Mouse (Mus musculus) frontal cortex, postnatal 10 days (tissue): ENCODE data around the gene Hif3a.

Experiments used
- DNase-seq, 2 experiments: peaks; one replicate each; pipeline ENCODE4 v3.0.0; 2022; ENCODE audit warnings: low spot score in 2 of 2, mixed read lengths in 1 of 2

Gene Hif3a

GRCm38 (mm10) chr7:17056601-17057523 lies 5.4 kb downstream of the Hif3a start:
- peak in 1 of 2 experiments; percentile 3 for DNase-seq

DNA sequence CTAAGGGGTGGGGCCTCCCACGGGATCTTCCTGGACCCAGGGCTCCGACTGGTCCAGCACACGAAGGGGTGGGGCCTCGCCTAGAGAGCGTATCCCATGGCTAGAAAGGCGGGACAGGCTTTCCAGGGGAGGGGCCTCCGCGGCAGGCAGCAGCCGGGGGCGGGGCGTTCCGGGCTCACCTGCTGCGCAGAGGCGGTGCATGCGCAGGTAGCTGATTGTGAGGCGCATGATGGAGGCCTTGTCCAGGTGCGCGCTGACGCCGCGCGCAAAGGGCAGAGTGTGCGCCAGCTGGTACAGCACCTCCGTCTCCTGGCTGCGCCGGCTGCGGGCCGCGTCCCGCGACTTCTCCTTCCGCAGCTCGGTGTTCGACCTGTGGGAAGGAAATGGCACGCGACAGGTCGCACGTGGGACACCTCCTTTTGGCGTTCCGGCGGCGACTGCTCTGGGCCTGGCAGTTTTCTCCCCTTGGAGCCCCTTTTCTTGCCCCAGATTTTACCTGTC lies 6.1 kb downstream of the Hif3a start:
- peak; percentile 84 to 88 for DNase-seq

DNA sequence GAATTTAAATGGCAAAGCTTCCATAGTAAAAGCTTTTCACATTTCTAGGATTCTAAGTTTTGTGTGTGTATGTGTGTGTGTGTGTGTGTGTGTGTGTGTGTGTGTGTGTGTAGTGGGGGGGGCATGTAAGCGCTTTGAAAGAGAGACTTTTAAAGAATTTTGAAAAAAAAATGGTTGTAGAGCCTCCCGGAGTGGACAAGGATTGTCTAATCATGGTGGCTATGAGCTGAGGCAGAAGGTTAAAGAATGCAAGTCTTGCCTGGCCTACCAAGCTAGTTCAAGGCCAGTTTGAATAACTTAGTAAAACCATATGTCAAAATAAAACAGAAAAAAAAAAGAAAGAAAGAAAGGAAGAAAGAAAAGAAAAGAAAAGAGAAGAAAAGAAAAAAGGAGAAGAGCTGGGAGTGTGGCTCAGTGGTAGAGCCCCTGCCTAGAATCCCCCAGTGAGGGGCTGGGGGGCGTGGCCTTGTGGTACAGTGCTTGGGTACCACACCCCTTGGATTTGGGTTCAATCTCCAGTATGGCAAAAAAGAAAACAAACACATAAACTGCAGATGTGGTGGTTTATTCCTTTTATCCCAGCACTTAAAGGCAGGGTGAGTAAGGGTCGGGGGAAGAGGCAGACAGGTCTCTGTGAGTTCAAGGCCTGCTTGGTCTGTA lies 6.8 kb downstream of the Hif3a start:
- DNase-seq, result peak in 1 of 2 experiments; percentile 2

GRCm38 (mm10) chr7:17054325-17054989 lies 7.8 kb downstream of the Hif3a start:
- DNase-seq, result peak in 1 of 2 experiments; percentile 6

- DNase-seq, result no peak
Measured at GRCm38 (mm10) chr7:17050933-17051594, 11.2 kb downstream of the Hif3a start.

DNA sequence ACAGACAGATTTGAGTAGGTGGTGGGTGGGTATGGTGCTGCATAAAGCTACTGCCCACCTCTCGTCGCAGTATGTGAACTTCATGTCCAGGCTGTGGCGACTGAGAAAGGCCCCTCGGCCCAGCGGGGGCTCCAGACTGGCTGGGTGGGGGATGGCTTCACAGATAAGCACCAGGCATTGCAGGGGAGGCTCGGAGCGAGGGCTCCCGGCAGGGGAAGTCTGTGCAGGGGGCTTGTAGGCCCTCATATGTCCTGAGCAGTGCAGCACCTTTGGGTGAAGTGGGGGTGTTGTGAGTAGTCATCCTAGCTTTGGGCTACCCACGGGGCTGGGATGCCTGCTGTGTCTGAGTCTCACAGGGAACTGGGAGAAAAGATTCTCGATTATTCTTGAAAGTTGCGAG lies 11.7 kb downstream of the Hif3a start:
- no peak for DNase-seq

DNA sequence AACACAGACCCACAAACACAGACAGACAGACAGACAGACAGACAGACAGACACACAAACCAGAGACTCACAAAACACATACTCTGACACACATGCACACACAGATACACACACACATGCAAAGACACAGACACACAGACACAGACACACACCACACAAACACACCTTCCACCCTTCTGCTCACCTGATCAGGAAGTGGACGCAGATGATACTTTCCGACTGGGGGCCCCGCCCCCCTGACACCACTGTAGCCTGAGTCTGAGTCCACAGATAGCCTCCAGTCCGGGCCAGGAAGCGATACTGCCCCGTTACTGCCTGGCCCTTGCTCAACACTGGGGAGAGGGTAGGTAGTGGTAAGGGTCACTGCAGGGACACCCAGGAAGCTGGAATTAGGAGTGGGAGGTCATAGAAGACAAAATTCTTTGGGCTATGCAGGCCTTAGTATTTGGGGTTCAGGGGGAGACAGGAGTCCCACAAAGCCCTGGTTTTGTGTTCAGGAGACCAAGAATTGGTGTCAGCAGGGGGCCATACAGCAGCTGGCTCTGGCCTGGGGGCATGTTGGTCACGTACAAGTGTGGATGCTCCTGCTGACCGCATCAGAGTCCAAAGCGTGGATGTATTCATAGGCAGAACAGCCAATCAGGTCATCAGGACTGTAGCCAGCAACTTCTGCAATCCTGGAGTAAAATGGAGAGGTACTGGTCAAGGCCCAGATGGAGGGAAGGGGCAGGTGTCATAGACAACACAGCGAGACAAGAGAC lies 13.6 kb downstream of the Hif3a start:
- no peak for DNase-seq

- no peak for DNase-seq
Measured at GRCm38 (mm10) chr7:17047041-17047682, 15.1 kb downstream of the Hif3a start.

- no peak for DNase-seq
Measured at GRCm38 (mm10) chr7:17045743-17046142, 16.5 kb downstream of the Hif3a start.

DNA sequence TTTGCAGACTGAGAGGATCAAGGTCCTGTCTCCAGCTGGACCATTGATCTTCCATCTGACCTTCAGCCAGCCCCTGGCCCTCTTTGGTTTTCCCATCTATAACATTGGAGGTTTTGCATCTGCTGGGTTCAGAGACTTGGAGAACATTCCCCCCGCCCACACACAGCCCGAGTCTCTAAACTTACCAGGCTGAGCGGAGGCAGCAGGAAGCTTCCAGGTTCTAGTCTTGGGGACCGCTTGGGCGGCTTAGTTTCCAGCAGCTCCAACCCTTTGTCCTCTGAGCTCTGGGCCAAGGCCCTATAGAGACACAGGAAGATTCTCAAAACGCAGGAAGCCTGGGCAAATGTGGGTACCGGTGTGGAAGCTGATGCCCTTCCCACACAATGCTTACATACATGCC lies 22.9 kb downstream of the Hif3a start:
- DNase-seq, result no peak

DNA sequence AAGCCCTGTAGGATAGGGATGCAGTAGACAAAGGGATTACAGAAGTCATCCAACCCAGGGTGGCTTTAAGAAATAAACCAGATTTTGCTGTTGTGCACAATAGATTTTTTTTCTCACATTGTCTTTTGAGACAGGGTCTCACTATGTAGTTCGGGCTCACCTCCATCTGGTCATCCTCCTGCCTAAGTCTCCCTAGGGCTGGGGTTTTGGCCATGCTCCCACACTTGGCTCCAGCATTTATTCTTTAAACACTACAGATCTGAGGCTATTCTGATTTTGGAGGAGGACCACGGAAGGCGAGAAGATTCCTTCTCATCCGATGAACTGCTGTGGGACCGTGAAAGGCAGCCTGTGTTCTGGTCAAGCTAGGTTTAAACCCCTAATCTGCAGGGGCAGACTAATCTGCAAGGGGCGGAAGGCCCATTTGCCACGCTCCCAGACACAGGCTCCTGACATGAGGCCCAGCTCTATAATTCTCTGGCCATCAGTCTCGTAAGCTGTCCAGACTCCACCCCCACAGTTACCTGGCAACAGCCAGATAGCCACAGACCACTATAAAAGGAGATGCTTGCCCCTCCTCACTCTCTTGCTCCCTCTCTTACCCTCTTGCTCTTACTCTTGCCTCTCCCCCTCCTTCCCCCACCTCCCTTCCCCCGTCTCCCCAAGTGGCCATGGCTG lies 24.1 kb downstream of the Hif3a start:
- DNase-seq, result no peak

DNA sequence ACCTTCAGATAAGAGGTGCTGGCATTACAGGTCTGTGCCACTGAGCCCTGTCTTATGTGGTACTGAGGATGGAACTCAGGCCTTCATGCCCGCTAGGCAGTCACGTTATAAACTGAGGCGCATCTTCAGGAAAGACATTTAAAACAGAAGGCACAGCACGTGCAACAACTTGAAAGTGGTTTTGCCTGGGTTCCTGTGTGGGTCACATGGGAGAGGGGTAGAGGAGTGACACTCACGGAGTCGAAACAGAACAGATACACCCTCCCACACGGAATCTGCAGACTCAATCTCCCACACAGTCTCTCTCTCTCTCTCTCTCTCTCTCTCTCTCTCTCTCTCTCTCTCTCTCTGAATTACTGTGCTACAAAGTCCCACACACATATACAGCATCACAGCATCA lies 32.0 kb downstream of the Hif3a start:
- no peak for DNase-seq

DNA sequence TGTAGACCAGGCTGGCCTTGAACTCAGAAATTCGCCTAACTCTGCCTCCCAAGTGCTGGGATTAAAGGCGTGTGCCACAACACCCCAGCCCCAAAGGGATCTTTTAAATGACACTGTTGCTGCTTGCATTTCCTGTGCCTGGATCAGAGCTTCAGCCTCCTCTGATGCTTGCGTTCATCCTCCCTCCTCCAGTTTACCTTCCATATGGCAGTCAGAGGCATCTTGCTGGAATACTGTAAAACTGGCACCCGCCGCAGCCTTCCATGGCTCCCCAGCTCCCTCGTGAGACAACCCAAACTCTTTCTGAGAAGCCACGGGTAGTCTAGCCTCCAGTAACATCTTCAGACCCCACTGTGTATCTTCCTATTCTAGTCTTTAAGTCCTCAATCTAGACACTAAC lies 33.3 kb downstream of the Hif3a start:
- no peak for DNase-seq

DNA sequence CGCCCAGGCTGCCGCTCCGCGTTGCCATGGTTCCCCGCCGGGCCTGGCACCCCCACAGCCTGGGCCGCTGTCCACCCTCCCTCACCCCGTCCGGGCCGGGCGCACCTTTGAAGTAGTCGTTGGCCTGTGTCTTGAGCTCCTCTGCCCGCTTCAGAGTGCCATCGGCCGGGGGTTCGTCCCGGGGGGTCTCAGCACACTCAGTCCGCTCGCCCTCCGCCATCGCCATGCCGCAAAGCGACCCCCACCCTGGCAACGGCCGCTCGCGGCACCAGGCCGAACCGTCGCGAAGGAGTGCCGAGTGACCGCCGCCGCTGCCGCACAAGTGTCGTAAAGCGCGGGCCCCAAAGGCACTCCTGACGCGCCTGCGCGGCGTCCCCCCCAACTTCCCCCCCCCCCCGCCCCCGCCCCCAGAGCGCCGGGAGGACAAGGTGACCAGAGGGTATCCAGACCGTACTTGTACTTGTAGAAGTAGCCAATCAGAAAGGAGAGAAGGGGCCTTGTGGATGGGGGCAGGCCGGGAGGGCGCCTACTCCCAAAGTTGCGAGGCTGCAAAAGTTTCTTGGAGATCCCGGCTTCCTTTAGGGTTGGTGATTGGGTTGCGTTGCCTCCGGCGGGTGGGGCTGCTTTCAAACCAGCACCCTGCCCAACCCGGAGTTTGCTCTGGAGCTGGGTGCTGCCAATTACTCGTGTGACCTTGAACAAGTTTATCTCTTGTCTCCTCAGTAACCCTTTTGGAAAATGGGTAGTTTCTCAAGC lies 34.5 kb downstream of the Hif3a start, which contains the start of gene Ppp5c:
Gene Ppp5c (minus strand): TSS at position 337 of the 756 bp plus-strand sequence.
- peak; percentile 85 to 92 for DNase-seq

- DNase-seq, result no peak
Measured at GRCm38 (mm10) chr7:17026710-17027587, 35.3 kb downstream of the Hif3a start.

DNA sequence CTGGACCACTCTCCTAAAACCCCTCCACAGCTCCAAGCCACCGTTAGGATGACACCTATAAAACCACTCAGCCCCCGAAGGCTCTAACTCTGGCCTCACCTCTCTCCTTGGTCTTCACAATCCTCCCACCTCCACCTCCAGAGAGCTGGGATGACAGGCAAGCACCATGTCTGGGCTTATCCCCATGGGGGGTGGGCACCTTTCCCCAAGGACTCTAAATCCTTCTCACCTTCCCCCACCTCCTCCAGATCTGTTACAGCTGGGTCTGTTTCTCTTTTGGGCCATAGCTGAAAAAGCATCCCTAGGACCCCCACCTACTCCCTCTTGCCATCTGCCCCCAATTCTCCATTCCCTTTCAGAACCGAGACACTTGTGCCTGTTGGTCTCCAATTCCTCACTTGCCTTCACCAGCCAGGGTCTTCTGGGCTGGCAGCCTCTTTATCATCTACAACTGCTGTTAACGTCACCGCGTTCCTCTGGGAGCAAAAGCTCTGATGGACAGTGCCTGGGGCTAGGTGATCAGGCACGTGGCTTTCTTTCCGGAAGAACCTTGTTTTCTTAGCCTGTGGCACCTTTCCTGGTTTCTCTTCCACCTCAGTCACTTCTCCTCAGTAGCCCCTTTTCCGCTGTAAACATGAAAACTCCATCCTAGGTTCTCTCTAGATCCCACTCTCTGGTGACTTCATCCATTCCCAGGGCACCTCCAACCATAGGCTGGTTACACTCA lies 36.2 kb downstream of the Hif3a start:
- no peak for DNase-seq

- DNase-seq, result no peak
Measured at GRCm38 (mm10) chr7:17025505-17025894, 36.7 kb downstream of the Hif3a start.
